Mouse (Mus musculus): ENCODE results near the gene Tns4. TPM values are rescaled to one million over a fixed set of nuclear protein-coding genes. Genes with fewer than 3 reads are reported as not detected.

Gene Tns4
- total RNA-seq, 2 experiments from 2014 or later = 1.8 to 2.1 TPM

DNA sequence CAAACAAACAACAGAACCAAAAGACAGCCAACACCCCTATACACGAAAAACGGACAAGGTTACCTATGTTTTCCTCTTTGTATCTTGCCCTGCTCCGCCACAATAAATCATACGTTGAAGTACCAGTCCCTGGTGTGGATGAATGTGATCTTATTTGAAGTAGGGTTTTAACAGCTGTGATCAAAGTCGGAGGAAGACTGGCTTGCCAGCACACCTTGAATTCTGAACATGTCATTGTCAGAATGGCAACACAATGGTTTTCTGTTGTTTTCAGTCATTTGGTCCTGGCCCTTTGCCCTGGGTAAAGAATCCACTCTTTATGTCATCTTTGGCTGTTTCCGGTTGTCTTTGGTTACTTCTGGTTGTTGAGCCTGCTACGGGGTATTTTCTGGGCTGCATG, 29.9 kb upstream of the Tns4 start:
- no peak for ATAC-seq (replicated peaks; ENCODE audit: poor library complexity)

DNA sequence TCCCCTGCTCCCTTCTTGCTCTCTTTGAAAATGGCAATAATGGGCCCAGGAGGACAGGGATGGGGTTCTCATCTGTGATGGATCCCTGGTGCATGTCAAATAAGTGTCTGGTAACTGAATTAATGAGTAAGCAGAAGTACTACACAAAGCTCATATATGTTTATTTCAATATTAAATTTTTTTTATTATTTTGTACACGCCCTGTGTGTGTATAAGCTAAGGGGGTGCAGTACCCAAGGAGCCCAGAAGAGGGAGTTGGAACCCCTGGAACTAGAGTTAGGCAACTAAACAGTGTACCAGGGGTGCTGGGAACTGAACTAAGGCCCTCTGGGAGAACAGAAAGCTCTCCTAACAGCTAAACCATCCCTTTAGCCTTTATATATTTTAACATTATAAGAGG, 29.3 kb upstream of the Tns4 start:
- no peak for ATAC-seq (replicated peaks; ENCODE audit: poor library complexity)

DNA sequence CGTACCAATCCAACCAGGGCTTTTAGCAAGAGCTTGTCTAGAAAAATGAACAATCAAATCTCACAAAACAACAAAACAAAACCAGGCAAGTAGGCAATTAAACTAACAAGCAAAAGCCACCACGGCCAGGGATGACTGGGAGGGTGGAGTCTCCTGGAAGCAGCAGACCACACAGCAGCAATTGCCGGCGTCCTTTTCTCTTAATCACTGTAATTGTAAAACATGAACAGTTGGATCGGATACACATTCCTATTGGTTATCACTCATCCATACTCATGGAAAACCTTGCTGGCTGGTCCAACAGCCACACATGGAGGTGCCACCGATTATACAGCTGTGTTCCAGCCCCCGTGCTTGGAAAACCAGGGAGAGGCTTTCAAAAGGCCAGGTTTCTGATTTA, 28.8 kb upstream of the Tns4 start:
- no peak for ATAC-seq (replicated peaks; ENCODE audit: poor library complexity)

DNA sequence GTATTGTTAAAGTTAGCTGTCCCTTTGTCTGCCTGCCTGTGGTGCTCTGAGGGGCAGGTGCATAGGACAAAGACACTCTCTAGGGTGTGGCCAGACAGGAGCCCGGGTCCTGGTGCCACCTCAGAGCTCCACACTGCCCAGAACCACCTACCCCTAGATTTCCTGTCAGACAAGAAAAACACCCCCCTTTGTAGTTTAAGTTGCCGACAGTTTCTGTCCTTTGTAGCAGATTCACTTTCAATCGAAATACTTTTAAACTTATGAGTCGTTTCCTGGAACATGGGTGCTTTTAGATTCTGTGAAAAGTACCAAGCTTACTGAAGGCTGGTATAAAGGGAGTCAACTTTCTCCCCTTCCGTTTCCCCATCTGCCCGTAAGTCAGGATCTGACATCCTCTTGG, 26.8 kb upstream of the Tns4 start:
- peak; percentile 29; the same call in 1 of the 2 replicates for ATAC-seq (replicated peaks; ENCODE audit: poor library complexity)

GRCm38 (mm10) chr11:99113111-99113510, 24.0 kb upstream of the Tns4 start:
- ATAC-seq (replicated peaks; ENCODE audit: poor library complexity) = no peak

DNA sequence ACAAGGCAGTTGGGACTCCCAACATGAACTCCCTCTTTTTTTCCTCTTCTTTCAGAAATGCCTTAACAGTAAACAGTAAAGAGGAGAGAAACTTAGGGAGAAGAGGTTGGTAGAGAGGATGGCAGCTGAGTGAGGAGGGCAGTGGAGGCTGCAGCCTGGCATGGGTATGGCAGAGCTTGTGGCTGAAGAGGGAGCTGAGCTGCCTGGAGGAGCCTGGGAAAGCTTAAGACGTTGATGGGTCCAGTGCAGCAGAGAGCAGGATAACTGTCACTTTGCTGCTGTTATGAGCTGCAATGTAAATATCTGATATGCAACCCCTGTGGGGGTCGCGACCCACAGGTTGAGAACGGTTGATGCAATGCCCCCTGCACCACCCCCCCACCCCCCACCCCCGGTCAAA, 23.6 kb upstream of the Tns4 start:
- no peak for ATAC-seq (replicated peaks; ENCODE audit: poor library complexity)

GRCm38 (mm10) chr11:99111631-99112030, 22.5 kb upstream of the Tns4 start:
- no peak for ATAC-seq (replicated peaks; ENCODE audit: poor library complexity)

DNA sequence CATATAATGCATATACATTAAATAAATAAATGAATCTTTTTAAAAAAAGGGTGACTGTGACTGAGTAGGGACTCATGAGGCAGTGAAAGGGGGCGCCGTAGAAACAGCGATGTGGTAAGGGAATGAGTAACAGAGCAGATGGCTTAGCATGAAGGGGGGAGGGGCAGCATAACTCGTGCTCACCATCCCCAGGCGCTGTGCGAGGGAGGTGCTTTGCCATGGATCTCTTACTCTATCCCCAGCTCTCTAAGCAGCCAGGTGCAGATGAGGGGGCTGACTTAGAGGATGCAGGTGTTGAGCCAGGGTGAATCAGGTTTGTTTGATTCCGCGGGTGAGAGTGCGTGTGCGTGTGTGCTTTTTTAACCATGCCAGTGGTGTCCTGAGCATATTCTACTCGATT, 22.0 kb upstream of the Tns4 start:
- no peak for ATAC-seq (replicated peaks; ENCODE audit: poor library complexity)

- ATAC-seq (replicated peaks; ENCODE audit: poor library complexity) = peak; percentile 45; the same call in 1 of the 2 replicates
Measured at GRCm38 (mm10) chr11:99110370-99111110, 21.4 kb upstream of the Tns4 start.

DNA sequence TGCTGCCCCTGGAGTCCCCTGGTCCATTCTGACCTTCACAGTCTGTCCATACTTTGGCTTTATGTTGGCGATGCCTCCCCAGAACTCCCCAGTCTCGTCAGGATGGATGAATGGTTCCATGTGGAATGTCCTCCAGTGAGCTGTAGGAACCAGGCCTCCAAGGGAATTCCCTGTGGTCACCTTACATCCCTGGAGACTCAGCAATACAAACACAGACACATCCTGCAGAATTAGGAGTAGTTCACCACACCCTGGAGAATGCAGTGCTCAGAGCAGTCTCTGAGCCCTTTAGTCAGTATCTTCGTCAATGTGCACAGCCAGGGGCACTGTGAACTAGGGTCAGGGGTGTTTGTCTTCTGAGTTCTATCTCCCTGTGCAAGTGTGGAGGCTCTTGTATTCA, 19.2 kb upstream of the Tns4 start:
- ATAC-seq (replicated peaks; ENCODE audit: poor library complexity) = no peak

- ATAC-seq (replicated peaks; ENCODE audit: poor library complexity) = 0 out of 2 replicates have a peak, but pooled peaks have one; percentile 12
Measured at GRCm38 (mm10) chr11:99105981-99106726, 17.0 kb upstream of the Tns4 start.

DNA sequence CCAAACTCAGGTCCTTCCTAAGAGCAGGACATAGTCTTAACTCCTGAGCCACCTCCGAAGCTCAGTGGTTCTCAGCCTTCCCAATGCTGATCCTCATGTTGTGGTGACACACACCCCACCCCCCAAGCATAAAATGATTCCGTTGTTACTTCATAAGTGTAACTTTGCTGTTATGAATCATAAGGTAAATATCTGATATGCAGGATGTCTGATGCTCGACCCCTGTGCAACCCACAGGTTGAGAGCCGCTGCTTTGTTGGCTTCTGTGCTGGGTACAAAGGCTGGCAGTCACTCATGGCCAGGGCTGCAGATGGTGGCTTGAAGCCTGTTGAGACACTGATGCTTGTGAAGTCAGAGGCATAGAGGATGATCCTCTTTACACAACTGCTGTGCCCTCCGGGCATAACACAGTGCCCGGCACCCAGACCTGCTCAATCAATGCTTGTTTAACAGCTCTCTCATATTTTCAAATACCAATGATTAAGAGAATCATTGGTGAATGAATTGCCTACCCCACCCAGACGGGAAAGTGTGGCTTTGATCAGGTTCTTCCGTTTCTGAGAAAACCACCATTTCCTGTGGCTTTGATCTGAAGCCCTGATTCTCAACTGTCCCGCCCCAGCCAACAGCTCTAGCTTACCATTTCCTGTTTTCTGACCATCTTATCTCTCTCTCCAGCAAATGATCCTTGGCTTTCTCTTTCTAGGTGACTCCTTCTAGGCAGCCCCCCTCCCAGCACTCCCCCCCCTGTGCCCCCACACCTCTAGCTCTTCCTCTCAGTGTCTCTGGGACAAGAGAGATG, 15.7 kb upstream of the Tns4 start:
- peak; percentile 63 for ATAC-seq (replicated peaks; ENCODE audit: poor library complexity)

DNA sequence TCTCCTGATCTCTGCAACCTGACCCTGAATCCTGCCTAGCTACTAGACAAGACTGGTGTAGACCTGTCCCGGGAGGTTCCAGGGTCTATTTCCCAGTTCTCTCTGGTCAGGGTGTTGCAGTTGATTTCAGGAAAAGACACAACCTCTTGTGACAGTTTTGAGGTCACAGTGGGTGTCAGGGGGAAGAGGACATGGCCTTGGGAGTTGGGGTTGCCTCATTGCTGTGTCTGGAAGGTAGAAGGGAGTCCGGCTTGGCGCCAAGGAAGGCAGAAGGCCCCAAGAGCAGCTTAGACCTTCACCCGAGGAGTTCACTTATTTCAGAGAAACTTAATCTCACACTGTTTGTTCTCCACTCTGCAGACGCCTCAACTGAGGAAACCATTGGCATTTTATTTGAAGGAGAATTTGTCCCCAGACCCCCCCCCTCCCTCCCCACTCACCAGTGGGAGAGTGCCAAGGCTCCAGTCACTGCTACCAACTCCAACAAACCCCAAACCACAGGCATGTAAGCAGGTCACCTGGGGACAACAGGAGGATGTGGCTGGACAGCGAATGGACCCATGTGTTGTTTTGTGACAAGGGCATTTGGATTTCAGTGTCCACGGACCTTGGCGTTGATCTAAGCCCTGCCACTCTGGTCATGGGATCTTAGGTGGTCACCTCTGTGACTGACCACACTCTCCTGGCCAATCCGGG, 13.6 kb upstream of the Tns4 start:
- peak; percentile 40 for ATAC-seq (replicated peaks; ENCODE audit: poor library complexity)

GRCm38 (mm10) chr11:99101693-99102092, 12.6 kb upstream of the Tns4 start:
- ATAC-seq (replicated peaks; ENCODE audit: poor library complexity) = no peak

DNA sequence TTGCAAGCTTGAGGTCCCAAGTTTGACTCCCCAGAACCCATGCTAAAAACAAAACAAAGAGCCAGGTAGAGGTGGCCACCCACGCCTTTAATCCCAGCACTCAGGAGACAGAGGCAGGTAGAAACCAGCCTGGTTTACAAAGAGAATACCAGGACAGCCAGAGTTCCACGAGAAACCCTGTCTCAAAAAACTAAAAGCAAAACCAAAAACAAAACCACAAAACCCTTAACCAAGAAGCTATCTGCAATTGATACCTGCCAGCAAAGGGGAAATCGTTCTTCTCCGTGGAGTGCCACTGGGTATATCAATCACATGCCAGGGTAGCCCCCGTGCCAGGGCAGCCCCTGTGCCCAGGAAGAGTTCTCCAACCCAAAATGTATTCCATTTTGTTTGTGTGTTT, 11.1 kb upstream of the Tns4 start:
- no peak for ATAC-seq (replicated peaks; ENCODE audit: poor library complexity)

- no peak for ATAC-seq (replicated peaks; ENCODE audit: poor library complexity)
Measured at GRCm38 (mm10) chr11:99099516-99099915, 10.4 kb upstream of the Tns4 start.

- no peak for ATAC-seq (replicated peaks; ENCODE audit: poor library complexity)
Measured at GRCm38 (mm10) chr11:99098924-99099323, 9.8 kb upstream of the Tns4 start.

- ATAC-seq (replicated peaks; ENCODE audit: poor library complexity) = no peak
Measured at GRCm38 (mm10) chr11:99096996-99097774, 8.1 kb upstream of the Tns4 start.

DNA sequence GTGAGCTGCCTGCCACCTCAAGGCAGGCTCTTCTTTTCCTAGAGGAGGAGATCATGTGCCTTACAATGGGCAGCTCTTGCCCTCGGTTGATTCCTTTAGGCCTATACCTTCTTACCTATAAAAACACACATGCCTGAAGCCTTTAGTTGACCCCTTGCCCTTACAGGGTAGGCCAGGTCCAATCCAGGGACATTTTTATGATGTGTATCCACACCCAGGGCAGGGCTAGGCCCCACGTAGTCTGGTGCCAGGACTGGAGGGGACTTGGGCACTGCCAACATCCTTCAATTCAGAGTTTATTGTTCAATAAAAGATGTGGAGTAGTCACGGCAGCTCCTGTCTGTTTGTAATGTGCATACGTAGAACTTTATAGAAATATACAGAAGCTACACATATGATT, 7.3 kb upstream of the Tns4 start:
- ATAC-seq (replicated peaks; ENCODE audit: poor library complexity) = no peak

- no peak for ATAC-seq (replicated peaks; ENCODE audit: poor library complexity)
Measured at GRCm38 (mm10) chr11:99095759-99096158, 6.7 kb upstream of the Tns4 start.

All from megakaryocyte progenitor cell, adult 5-6 weeks (primary cell).